Mouse (Mus musculus): ENCODE measurements around the gene Dspp.

Dspp gene

DNA sequence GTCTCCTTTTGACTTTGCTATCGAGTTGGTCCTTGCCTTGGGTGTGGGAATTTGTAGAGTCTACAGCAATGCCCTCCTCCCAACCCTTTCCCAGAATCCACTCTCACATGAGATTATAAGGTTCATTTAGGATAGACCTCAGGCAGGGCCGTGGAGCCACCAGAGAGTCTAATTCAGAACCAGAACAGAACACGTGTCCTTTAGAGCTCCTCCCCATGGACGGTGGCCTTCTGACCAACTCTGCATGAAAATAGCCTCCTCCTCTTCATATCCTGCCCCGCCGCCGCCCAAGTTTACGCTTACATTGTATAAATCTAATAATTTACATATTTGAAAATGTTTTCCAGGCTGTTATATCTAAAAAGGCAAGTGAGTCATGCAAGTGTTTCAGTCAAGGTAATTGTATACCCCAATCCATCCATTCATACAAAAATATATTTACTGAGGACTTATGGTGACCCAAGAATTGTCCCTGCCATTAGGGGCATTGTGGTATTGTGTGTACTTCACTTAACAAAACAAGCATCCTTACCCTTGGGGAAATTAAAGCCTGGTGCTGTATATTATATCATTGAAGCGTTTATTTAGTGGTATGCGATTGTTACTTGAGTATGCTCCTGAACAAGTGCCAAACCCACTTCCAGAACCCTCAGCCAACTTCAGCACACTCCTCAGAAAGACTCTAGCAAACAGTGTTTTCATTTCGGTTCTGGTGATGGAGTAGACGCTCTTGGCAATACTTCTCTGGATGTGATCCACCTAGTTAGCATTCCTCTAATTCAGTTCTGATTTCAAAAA lies 30.8 kb downstream of the Dspp start:
- DNase-seq (ENCODE audit: low spot score) = no peak

DNA sequence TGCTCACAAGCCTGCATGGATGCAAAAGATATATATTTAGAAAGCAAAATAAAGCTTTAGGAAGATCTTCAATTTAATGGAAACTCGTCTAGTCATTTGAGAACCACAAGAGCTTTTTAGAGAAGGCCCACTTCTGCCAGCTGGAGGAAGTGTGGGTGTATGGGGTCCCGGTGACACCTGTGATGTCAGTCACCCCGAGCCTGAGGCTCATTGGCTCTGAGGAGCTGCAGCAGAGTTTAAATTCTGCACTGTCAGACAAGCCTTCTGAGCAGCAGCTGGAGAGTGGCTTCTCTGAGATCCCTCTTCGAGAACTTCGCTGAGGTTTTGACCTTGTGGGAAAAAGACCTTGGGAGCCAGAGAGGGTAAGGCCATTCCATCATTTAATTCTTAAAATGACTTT lies 31.8 kb downstream of the Dspp start, which contains the start of gene Dmp1:
Dmp1 (plus strand) TSS at position 263 of the 400 bp plus-strand sequence.
- no peak for DNase-seq (ENCODE audit: low spot score)

GRCm38 (mm10) chr5:104212531-104212930 lies 42.0 kb downstream of the Dspp start:
- DNase-seq (ENCODE audit: low spot score) = no peak

DNA sequence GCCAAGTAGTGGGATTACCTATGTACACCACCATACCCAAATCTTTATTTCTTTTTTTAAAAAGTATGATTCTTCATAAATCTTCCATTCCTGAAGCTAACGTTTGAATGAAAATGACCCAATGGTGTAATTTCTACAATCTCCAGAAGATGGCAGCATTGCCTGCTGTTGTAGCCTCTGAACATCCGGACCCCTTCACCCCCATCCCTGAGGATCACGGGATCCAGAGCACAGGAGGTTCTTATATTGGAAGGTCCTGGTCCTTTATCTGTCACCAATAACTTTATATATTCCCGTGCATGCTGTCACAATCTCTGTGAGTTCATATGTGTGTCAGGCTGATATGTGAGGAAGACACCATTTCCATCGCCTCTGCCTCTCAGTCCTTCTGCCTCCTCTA lies 48.4 kb downstream of the Dspp start:
- DNase-seq (ENCODE audit: low spot score) = no peak

DNA sequence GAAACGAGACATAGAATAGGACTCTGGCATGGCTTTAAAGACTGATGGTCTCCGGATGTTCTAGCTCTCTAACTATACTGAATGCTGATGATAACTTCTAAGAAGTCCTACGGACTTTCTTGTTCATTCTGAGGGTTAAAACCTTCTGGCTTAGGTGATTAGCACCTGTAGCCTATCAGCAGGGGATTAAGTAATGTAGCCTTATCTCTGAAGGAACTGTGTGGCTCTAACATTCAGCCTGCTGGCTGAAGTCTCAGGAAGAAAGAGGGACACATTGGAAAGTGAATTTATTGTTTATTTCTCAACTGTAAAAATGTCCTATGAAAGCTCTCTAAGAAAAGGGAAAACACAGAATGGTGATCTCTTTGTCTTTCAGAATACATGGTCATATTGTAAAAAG lies 53.8 kb downstream of the Dspp start:
- DNase-seq (ENCODE audit: low spot score) = no peak

GRCm38 (mm10) chr5:104224750-104225149 lies 54.2 kb downstream of the Dspp start:
- no peak for DNase-seq (ENCODE audit: low spot score)

DNA sequence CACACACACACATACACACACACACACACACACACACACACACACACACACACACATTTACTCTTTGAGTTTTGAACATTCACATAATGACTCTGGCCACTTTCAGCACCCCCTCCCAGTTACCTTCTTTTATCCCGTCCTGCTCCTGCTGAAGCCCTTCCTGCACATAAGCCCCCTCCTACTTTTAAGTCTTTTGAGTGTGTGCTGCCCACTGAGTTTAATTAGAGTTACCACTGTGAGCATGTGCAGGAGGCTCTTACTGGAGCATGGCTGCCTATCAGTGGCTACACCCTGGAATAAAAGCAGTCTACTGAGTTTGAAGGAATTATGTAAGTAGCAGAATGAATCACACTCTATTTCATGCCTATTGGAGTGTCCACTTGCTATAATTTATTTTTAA lies 58.0 kb downstream of the Dspp start:
- no peak for DNase-seq (ENCODE audit: low spot score)
